28 mouse cellular contexts compared by ENCODE assay signal in genomic region chr2:35422384-35422783, GRCm38 (mm10). TPM values are rescaled to one million over a fixed set of nuclear protein-coding genes. Genes with fewer than 3 reads are reported as not detected.
DNase-seq lines count a peak whose midpoint lies in the region; ATAC-seq lines count a peak whose summit lies in the region.
"Had no signal": no experiment of that assay in that cellular context is flagged by ENCODE, and none has a peak within 500 bp of the region (broad histone marks: within the 10 kb centered on the region; RNA-seq: fewer than 3 reads in every experiment).

No protein-coding gene starts in this region.

- peak; percentile 59 for ATAC-seq in common myeloid progenitor, adult 5-6 weeks (replicated peaks; ENCODE audit: low read depth, poor library complexity, severe bottlenecking)
- ATAC-seq in megakaryocyte-erythroid progenitor cell, adult 5-6 weeks (replicated peaks; ENCODE audit: low FRiP score, low TSS enrichment, poor library complexity, severe bottlenecking) = no peak
- ATAC-seq: forebrain, embryonic 16.5 days; midbrain, embryonic 13.5 days had no signal

- DNase-seq in 416B (ENCODE audit: low read depth) = peak; percentile 84
- DNase-seq in CD4-positive, CD25-positive, alpha-beta regulatory T cell, adult 2 months (ENCODE audit: low read depth, low spot score) = peak; percentile 75
- DNase-seq in naive thymus-derived CD4-positive, alpha-beta T cell, adult 2 months (ENCODE audit: low read depth) = peak; percentile 76
- no peak for DNase-seq in kidney, adult 18-20 months
- DNase-seq in layer of hippocampus, adult 9-11 months = no peak
- DNase-seq in frontal cortex, postnatal 36 days (ENCODE audit: low spot score in 2 of 2) = no peak
- DNase-seq: adrenal gland, adult 2 months; adrenal gland, postnatal 36 days; B cell, adult 2 months; cerebellum, adult 18-20 months; cerebellum, postnatal 10 days; gastrocnemius, postnatal 14 days; heart, adult 11 months; kidney, adult 9 months; kidney, postnatal 10 days; lung, postnatal 36 days; right cerebral cortex, adult 18-20 months; right cerebral cortex, postnatal 4 days had no signal

RNA-seq across cellular contexts. Expression of gene 4930402F06Rik, which starts 25.4 kb away (rescaled TPM):
- total RNA-seq in common myeloid progenitor, adult 5-6 weeks (2017) = not detected in 2 replicates
- total RNA-seq in megakaryocyte-erythroid progenitor cell, adult 5-6 weeks (2014; fragmentation: Nextera tagmentation) = not detected in 2 replicates
- not detected in 2 replicates for total RNA-seq in megakaryocyte-erythroid progenitor cell, adult 5-6 weeks (2017)
- total RNA-seq: adrenal gland, adult 2 months; adrenal gland, postnatal 36 days; gastrocnemius, postnatal 14 days; heart, postnatal 25 days; layer of hippocampus, postnatal 10 days; left cerebral cortex, adult 2 months; left cerebral cortex, postnatal 25 days; liver, adult 2 months; monocyte, adult 5-6 weeks had no signal

RNA-seq across cellular contexts. Expression of gene Ggta1, which starts 40.6 kb away (rescaled TPM):
- 64.2 and 72.5 TPM in 2 replicates for total RNA-seq in common myeloid progenitor, adult 5-6 weeks (2017)
- 8.4 and 13.4 TPM in 2 replicates for total RNA-seq in megakaryocyte-erythroid progenitor cell, adult 5-6 weeks (2014; fragmentation: Nextera tagmentation)
- total RNA-seq in megakaryocyte-erythroid progenitor cell, adult 5-6 weeks (2017) = 12.5 and 18.7 TPM in 2 replicates

RNA-seq across cellular contexts. Expression of gene 4930568D16Rik, which starts 54.9 kb away (rescaled TPM):
- total RNA-seq in common myeloid progenitor, adult 5-6 weeks (2017) = not detected in 2 replicates
- total RNA-seq in megakaryocyte-erythroid progenitor cell, adult 5-6 weeks (2014; fragmentation: Nextera tagmentation) = not detected in 2 replicates
- not detected in 2 replicates for total RNA-seq in megakaryocyte-erythroid progenitor cell, adult 5-6 weeks (2017)
- total RNA-seq: adrenal gland, adult 2 months; adrenal gland, postnatal 36 days; gastrocnemius, postnatal 14 days; heart, postnatal 25 days; layer of hippocampus, postnatal 10 days; left cerebral cortex, adult 2 months; left cerebral cortex, postnatal 25 days; liver, adult 2 months; monocyte, adult 5-6 weeks had no signal

Comparison
In these comparisons a context has a peak if more than half of its experiments do, and no peak if none do; other contexts are left out.
1. DNase-seq: peak in 416B (single experiment), CD4-positive, CD25-positive, alpha-beta regulatory T cell, adult 2 months (single experiment) and naive thymus-derived CD4-positive, alpha-beta T cell, adult 2 months (single experiment); none in kidney, adult 18-20 months (single experiment), layer of hippocampus, adult 9-11 months (single experiment) and frontal cortex, postnatal 36 days (0 of 2).